9 mouse cellular contexts compared by ENCODE assay signal in genomic region chr7:114415336-114416020, GRCm38 (mm10). TPM values are rescaled to one million over a fixed set of nuclear protein-coding genes. Genes with fewer than 3 reads are reported as not detected.
DNase-seq lines count a peak whose midpoint lies in the region; ATAC-seq and TF ChIP-seq lines count a peak whose summit lies in the region.
"Had no signal": no experiment of that assay in that cellular context is flagged by ENCODE, and none has a peak within 500 bp of the region (broad histone marks: within the 10 kb centered on the region; RNA-seq: fewer than 3 reads in every experiment).

No protein-coding gene starts in this region.

- TF ChIP-seq POLR2A in heart, adult 2 months (IDR thresholded peaks at IDR 0.05; ENCODE audit: insufficient read depth, low read depth, low read length): no peak

- no peaks in the 10 kb centered on the region; the same call in 1 of the 2 replicates for H3K79me2 ChIP-seq in heart, adult 2 months (replicated peaks; ENCODE audit: control insufficient read depth, insufficient read depth, low read length)

- peak overlapping the region; percentile 82 for H3K9ac ChIP-seq in heart, adult 2 months (ENCODE audit: low read depth, low read length)
- H3K9ac ChIP-seq in kidney, embryonic 15.5 days: peak overlapping the region; percentile 79
- peak overlapping the region; percentile 81 for H3K9ac ChIP-seq in liver, embryonic 12.5 days

- DNase-seq in heart, adult 11 months: peak; percentile 90
- no peak for DNase-seq in heart, postnatal 25 days (ENCODE audit: low spot score)
- peak; percentile 56 for DNase-seq in embryo, embryonic 10.5 days (ENCODE audit: low spot score)
- DNase-seq in heart, adult 2 months: peak; percentile 65 to 68
- peak; percentile 80 for DNase-seq in neural tube, embryonic 10.5 days (ENCODE audit: extremely low spot score, low spot score)
- DNase-seq in testis, postnatal 10 days (ENCODE audit: low spot score): peak; percentile 60

- no peaks in the 10 kb centered on the region for H3K36me3 ChIP-seq in heart, adult 2 months (ENCODE audit: control insufficient read depth, insufficient read depth, low read length)
- no peaks in the 10 kb centered on the region for H3K36me3 ChIP-seq in kidney, embryonic 15.5 days
- no peaks in the 10 kb centered on the region for H3K36me3 ChIP-seq in liver, embryonic 12.5 days

- peak overlapping the region; percentile 98 for H3K4me2 ChIP-seq in kidney, embryonic 15.5 days
- peak overlapping the region; percentile 96 for H3K4me2 ChIP-seq in liver, embryonic 12.5 days

- intact Hi-C loops in heart, postnatal 25 days (cut with DNase I): loop anchor here (5.0 kb wide), 3 partner anchors 77 to 138 kb away; partner anchors contain the start of gene Psma1
- intact Hi-C loops in heart, adult 2 months (cut with DNase I): loop anchor here (5.0 kb wide), 2 partner anchors 113 to 138 kb away; partner anchors contain the start of gene Psma1

- H3K4me3 ChIP-seq in heart, adult 2 months: peak overlapping the region; percentile 70
- peak overlapping the region; percentile 63 for H3K4me3 ChIP-seq in kidney, embryonic 15.5 days (replicated peaks)
- H3K4me3 ChIP-seq in liver, embryonic 12.5 days: peak overlapping the region; percentile 77

- no peaks in the 10 kb centered on the region for H3K9me3 ChIP-seq in kidney, embryonic 15.5 days (replicated peaks)
- no peaks in the 10 kb centered on the region for H3K9me3 ChIP-seq in liver, embryonic 12.5 days (replicated peaks)

- TF ChIP-seq EP300 in heart, adult 2 months (IDR thresholded peaks at IDR 0.05; ENCODE audit: insufficient read depth, low read depth, low read length): no peak

- no peaks in the 10 kb centered on the region for H3K4me1 ChIP-seq in heart, adult 2 months (ENCODE audit: control insufficient read depth, insufficient read depth, low read length)
- H3K4me1 ChIP-seq in kidney, embryonic 15.5 days: peaks cover 19% of the 10 kb centered on the region
- peaks cover 19% of the 10 kb centered on the region; the same call in 1 of the 2 replicates for H3K4me1 ChIP-seq in liver, embryonic 12.5 days

- no peak for TF ChIP-seq CTCF in heart, adult 2 months (IDR thresholded peaks at IDR 0.05)

- H3K27ac ChIP-seq in heart, adult 2 months: peak overlapping the region; percentile 52
- H3K27ac ChIP-seq in kidney, embryonic 15.5 days: peak overlapping the region; percentile 86
- H3K27ac ChIP-seq in liver, embryonic 12.5 days: peak overlapping the region; percentile 69
- H3K27ac ChIP-seq: macrophage had no signal

- WGBS in heart, adult 2 months: under 1% methylated on average over 80 of the region's 103 CpGs
- WGBS in kidney, embryonic 15.5 days: under 1% methylated on average over 79 of the region's 103 CpGs
- WGBS in liver, embryonic 12.5 days (ENCODE audit: insufficient replicate concordance): under 1% methylated on average over 75 of the region's 103 CpGs

- ATAC-seq in kidney, embryonic 15.5 days (replicated peaks; ENCODE audit: low FRiP score): peak; percentile 80
- ATAC-seq in liver, embryonic 12.5 days: peak; percentile 64

- H3K27me3 ChIP-seq in heart, adult 2 months (ENCODE audit: control insufficient read depth, insufficient read depth, low read length): peaks cover 1% of the 10 kb centered on the region; the same call in 1 of the 2 replicates
- H3K27me3 ChIP-seq in kidney, embryonic 15.5 days: no peaks in the 10 kb centered on the region; the same call in 1 of the 2 replicates
- peaks cover 27% of the 10 kb centered on the region for H3K27me3 ChIP-seq in liver, embryonic 12.5 days (replicated peaks)

RNA-seq across cellular contexts. Expression of gene Pde3b, which starts 0.4 kb away (rescaled TPM):
- total RNA-seq in heart, postnatal 25 days (2021): 1 to 10 TPM; 3.9 to 4.1 TPM
- total RNA-seq in heart, adult 2 months (2021): 1 to 10 TPM; 3.8 to 4.8 TPM
- polyA plus RNA-seq in heart, adult 2 months (2012; rRNA removed): 4.9 and 5.2 TPM in 2 replicates
- 5.0 TPM in 2 replicates for polyA plus RNA-seq in kidney, embryonic 15.5 days (2015; fragmentation: Nextera tagmentation; extraction: Ambion mirVana)
- 5.1 and 5.2 TPM in 2 replicates for polyA plus RNA-seq in liver, embryonic 12.5 days (2016; fragmentation: Nextera tagmentation; extraction: Ambion mirVana)
